Mouse (Mus musculus): ENCODE data around the gene Wfikkn2. TPM values are rescaled to one million over a fixed set of nuclear protein-coding genes. Genes with fewer than 3 reads are reported as not detected.

Gene Wfikkn2
- polyA plus RNA-seq (2014; fragmentation: Nextera tagmentation; extraction: Ambion mirVana), result 3.7 and 4.2 TPM in 2 replicates

DNA sequence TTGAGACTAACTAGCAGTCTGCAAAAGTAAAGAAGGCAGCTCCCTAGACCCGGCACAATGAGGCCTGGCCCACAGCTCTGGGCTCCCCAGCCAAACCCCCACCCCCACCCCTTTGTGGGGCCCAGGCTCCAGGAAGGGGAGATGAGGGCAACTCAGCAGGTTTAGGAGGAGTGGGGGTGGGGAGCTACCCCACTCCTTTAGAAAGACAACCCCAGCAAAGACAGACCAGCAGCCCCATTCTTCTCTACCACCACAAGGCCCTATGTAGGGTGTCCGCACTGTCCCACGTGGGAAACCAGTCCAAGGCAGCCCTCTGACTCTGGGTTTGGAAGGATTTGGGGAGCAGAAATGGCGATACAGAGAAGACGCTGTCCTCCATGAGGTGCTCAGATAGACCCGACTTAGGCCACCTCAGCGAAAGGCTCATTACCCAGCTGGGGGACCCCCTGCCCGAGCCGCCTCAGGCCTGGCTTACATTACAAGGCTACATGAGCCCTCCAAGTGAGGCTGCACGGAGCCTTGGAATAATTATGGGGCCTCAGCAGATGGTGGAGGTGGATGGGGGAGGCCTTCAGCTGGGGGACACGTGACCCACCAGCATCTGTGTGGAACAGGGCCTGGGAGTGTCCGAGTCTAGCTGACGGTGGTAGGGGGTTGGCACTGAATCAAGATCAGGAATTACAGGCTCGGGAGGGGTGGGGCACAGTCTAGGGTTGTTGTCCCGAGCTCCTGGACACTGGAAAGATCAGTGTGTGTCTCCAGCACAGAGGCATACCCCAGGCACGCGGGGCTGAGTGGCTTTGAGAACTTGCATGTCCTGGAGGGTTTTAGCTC is at the start of gene Wfikkn2:
TSS of gene Wfikkn2 (minus strand) at position 51 of the 834 bp plus-strand sequence.
- no peaks in the 10 kb centered on the region for H3K9me3 ChIP-seq (replicated peaks; ENCODE audit: control insufficient read depth, low read length)
- no peak within 1 kb of the TSS for H3K9ac ChIP-seq (ENCODE audit: low read length)
- H3K4me1 ChIP-seq (ENCODE audit: control insufficient read depth, insufficient read depth, low read length), result peaks cover 33% of the 10 kb centered on the region
- WGBS, result 36% methylated on average over 17 of the region's 17 CpGs
- H3K27ac ChIP-seq (ENCODE audit: low read depth, low read length), result peak within 1 kb of the TSS; percentile 62
- DNase-seq (ENCODE audit: low spot score) (peak; percentile 84), ATAC-seq (peak; percentile 92)
- no peak within 1 kb of the TSS for H3K4me3 ChIP-seq (ENCODE audit: low read depth, low read length)
- no peak within 1 kb of the TSS for H3K4me2 ChIP-seq (ENCODE audit: low read length)
- no peaks in the 10 kb centered on the region for H3K36me3 ChIP-seq (ENCODE audit: control insufficient read depth, insufficient read depth, low read length)
- no peaks in the 10 kb centered on the region for H3K27me3 ChIP-seq (replicated peaks; ENCODE audit: control insufficient read depth, insufficient read depth, low read length)

DNA sequence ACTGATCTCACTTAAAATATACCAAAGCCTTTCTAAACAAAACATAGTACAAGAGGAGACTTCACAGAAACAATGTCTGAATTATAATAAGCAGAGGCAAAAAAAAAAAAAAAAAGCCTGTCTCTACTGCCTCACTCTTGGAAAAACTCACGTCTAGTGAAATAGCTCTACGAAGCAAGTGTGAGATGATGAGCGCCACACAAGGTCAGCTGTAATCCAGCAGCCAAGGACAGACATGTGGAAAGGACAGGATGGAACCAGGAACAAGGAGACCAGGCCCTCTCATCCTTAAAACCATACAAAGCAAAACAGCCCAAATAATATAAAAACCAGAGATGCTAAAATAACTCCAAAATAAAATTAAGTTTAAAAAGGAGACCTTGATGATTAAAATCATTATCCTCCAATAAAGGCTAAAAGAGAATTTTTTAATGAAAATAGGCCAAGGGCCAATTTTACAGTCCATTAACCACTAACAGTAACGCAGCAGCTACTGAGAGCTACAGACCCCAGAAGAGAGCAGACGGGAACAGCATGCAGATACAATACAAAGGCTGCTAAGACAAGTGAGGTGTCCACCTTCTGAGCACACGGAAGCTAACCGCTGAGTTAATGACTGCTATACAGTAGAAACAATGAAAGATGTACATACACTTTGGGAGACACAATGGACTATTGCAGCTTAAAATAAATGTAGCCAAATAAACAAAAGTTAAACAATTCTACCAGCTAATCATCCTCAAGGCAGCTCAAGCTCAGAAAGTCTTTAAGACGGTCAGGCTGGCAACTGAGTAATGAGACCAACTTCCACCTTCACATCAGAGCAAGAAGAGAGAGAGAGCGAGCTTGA is 49.4 kb upstream of the Wfikkn2 start:
- peaks cover 87% of the 10 kb centered on the region for H3K36me3 ChIP-seq (ENCODE audit: control insufficient read depth, insufficient read depth, low read length)
- no peaks in the 10 kb centered on the region for H3K9me3 ChIP-seq (replicated peaks; ENCODE audit: control insufficient read depth, low read length)
- no peaks in the 10 kb centered on the region for H3K27me3 ChIP-seq (replicated peaks; ENCODE audit: control insufficient read depth, insufficient read depth, low read length)
- no peaks in the 10 kb centered on the region for H3K4me1 ChIP-seq (ENCODE audit: control insufficient read depth, insufficient read depth, low read length)
- DNase-seq (ENCODE audit: low spot score) (no peak), ATAC-seq (no peak)
- H3K4me2 ChIP-seq (ENCODE audit: low read length), result no peak overlapping the region
- H3K9ac ChIP-seq (ENCODE audit: low read length), result no peak overlapping the region
- 45% methylated on average over 9 of the region's 9 CpGs for WGBS
- no peak overlapping the region for H3K27ac ChIP-seq (ENCODE audit: low read depth, low read length)
- H3K4me3 ChIP-seq (ENCODE audit: low read depth, low read length), result no peak overlapping the region

DNA sequence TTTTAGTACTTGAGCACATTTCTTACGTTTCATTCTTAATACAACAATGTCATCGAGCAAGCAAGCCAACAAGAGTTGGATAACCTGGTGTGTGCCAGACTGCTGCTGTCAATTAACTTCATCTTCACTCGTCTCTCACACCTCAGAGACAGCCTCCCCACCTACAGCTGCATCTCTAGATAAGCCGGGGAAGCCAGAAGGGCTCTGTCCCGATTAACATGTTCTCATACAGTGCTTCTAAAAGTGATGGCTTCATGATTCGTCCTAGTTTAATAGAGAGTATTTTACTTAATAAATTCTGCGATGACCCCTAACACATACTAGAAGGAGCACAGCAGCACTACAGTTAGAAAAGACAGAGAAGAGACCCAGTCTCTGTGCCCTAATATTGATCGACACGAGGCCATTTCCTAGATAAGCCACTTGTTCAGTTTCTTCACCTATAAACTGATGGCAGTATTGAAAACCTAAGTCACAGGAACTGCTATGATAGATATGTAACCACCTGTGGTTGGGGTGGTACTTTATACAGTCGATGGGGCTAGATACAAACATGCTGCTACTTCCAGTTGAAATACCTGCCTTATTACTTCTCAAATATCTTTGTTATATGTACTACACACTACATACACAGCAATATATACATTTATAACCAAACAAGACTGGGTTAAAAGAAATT is 44.4 kb upstream of the Wfikkn2 start:
- H3K4me1 ChIP-seq (ENCODE audit: control insufficient read depth, insufficient read depth, low read length), result no peaks in the 10 kb centered on the region
- ATAC-seq (no peak), DNase-seq (ENCODE audit: low spot score) (no peak)
- peaks cover 87% of the 10 kb centered on the region for H3K36me3 ChIP-seq (ENCODE audit: control insufficient read depth, insufficient read depth, low read length)
- WGBS, result 90% methylated on average over 10 of the region's 10 CpGs
- no peak overlapping the region for H3K4me2 ChIP-seq (ENCODE audit: low read length)
- H3K27me3 ChIP-seq (replicated peaks; ENCODE audit: control insufficient read depth, insufficient read depth, low read length), result no peaks in the 10 kb centered on the region
- no peak overlapping the region for H3K4me3 ChIP-seq (ENCODE audit: low read depth, low read length)
- no peak overlapping the region for H3K9ac ChIP-seq (ENCODE audit: low read length)
- H3K9me3 ChIP-seq (replicated peaks; ENCODE audit: control insufficient read depth, low read length), result no peaks in the 10 kb centered on the region
- H3K27ac ChIP-seq (ENCODE audit: low read depth, low read length), result no peak overlapping the region

DNA sequence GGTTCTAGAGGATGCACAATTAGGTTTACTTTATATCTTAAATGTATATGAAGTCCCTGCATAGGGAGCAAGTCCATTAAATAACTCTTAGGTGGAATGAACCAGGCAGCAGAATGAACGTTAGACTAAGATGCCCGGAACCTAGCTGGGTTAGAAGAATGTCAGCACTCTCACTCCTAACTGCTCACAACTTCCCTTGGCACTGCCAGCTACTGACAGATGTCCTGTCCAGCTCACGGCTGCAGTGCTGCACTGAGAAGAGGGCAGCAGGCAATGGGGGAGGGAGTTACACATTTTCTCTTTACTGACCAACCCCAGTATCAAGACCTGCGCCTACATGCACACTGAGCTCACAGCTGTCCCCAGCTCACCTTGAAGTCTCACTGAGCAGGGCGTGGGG is 41.3 kb upstream of the Wfikkn2 start:
- Histone ChIP-seq H3K27ac (ENCODE audit: low read depth, low read length) (no peak overlapping the region), H3K9me3 (replicated peaks; ENCODE audit: control insufficient read depth, low read length) (no peaks in the 10 kb centered on the region), H3K4me2 (ENCODE audit: low read length) (no peak overlapping the region), H3K36me3 (ENCODE audit: control insufficient read depth, insufficient read depth, low read length) (peaks cover 77% of the 10 kb centered on the region), H3K27me3 (replicated peaks; ENCODE audit: control insufficient read depth, insufficient read depth, low read length) (no peaks in the 10 kb centered on the region), H3K4me3 (ENCODE audit: low read depth, low read length) (no peak overlapping the region), H3K9ac (ENCODE audit: low read length) (no peak overlapping the region), H3K4me1 (ENCODE audit: control insufficient read depth, insufficient read depth, low read length) (0 out of 2 replicates have a peak, but pooled peaks cover 4% of the 10 kb centered on the region)
- no peak for ATAC-seq
- DNase-seq (ENCODE audit: low spot score), result no peak
- 88% methylated on average over 5 of the region's 5 CpGs for WGBS

DNA sequence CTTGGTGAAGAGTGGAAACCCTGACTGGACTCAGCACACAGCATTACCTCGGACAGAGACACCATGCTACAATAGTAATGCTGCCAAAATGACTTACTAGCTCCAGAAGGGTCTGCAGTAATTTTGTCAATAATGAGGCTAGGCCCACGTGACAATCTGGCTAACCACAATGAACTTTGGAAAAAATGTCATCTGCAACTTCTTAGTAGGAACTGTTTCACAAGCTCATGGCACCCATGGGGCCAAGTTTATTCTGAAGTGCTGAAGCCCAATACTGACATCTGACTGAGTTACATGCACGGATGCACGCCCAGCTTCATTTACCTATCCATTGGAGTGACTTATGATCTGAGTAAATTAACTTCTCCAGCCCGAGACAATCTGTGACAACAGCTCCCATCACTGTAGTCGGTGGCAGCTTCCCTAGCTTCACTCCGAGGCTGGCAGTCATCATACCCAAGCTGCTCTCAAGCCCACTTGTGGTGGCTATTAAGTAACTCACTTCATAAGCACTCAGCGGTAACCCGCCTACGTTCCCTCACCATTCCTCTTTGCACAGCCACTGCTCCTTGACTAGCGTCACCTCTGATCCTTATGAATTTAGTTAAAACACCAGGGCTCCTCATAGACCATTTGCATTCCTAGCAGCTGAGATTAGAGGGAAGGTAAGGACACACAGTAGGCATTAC is 40.2 kb upstream of the Wfikkn2 start:
- Histone ChIP-seq H3K4me1 (ENCODE audit: control insufficient read depth, insufficient read depth, low read length) (0 out of 2 replicates have a peak, but pooled peaks cover 4% of the 10 kb centered on the region), H3K4me3 (ENCODE audit: low read depth, low read length) (no peak overlapping the region), H3K36me3 (ENCODE audit: control insufficient read depth, insufficient read depth, low read length) (peaks cover 68% of the 10 kb centered on the region), H3K9ac (ENCODE audit: low read length) (no peak overlapping the region), H3K27me3 (replicated peaks; ENCODE audit: control insufficient read depth, insufficient read depth, low read length) (no peaks in the 10 kb centered on the region), H3K27ac (ENCODE audit: low read depth, low read length) (no peak overlapping the region), H3K4me2 (ENCODE audit: low read length) (no peak overlapping the region), H3K9me3 (replicated peaks; ENCODE audit: control insufficient read depth, low read length) (no peaks in the 10 kb centered on the region)
- no peak for DNase-seq (ENCODE audit: low spot score)
- no peak for ATAC-seq
- 94% methylated on average over 11 of the region's 11 CpGs for WGBS

DNA sequence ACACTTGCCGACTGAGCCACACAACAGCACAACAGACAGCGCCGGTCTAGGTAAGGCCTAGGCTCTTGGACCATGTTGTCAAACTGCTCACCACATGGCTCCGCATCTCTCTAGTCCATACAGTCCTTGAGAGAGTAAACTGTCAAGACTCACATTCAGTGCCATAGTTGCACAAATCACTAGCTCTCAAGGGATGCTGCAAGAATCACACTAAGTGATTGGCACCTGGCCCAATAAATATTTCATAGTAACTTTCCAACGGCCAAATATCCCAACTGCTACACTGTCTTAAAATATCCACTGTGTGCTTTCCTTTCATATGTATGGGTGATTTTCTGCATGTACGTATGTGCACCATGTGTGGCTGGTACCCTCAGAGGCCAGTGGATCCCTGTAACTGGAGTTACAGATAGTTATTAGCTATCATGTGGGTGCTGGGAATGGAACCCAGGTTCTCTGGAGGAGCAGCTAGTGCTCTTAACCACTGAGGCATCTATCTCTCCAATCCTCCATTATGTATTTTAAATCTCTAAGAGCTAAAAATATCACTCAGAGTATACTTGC is 37.8 kb upstream of the Wfikkn2 start:
- ATAC-seq, result no peak
- H3K27ac ChIP-seq (ENCODE audit: low read depth, low read length), result no peak overlapping the region
- no peaks in the 10 kb centered on the region for H3K9me3 ChIP-seq (replicated peaks; ENCODE audit: control insufficient read depth, low read length)
- no peak overlapping the region for H3K4me2 ChIP-seq (ENCODE audit: low read length)
- 0 out of 2 replicates have a peak, but pooled peaks cover 4% of the 10 kb centered on the region for H3K4me1 ChIP-seq (ENCODE audit: control insufficient read depth, insufficient read depth, low read length)
- H3K36me3 ChIP-seq (ENCODE audit: control insufficient read depth, insufficient read depth, low read length), result peaks cover 45% of the 10 kb centered on the region
- no peaks in the 10 kb centered on the region for H3K27me3 ChIP-seq (replicated peaks; ENCODE audit: control insufficient read depth, insufficient read depth, low read length)
- DNase-seq (ENCODE audit: low spot score), result no peak
- WGBS, result 97% methylated on average over 6 of the region's 6 CpGs
- H3K4me3 ChIP-seq (ENCODE audit: low read depth, low read length), result no peak overlapping the region
- no peak overlapping the region for H3K9ac ChIP-seq (ENCODE audit: low read length)

DNA sequence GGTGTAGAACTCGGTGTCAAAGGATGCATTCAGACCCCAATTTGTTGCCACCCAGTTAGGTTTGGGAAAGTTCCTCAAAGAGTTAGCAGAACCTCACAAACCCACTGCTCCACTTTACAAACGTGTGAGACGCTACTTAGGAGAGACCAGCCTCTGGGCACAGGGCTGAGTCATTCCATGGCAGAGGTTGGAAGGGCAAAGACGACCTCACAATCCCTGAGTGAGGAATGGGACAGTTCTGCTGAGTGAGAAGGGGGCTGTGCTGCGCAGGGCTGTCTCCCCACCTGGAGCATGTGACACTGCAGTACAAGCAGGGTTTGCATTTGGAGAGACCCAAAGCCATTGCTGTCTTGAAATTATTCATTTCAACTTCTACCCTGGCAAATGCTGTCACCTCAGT is 36.5 kb upstream of the Wfikkn2 start:
- Histone ChIP-seq H3K9ac (ENCODE audit: low read length) (no peak overlapping the region), H3K9me3 (replicated peaks; ENCODE audit: control insufficient read depth, low read length) (no peaks in the 10 kb centered on the region), H3K4me2 (ENCODE audit: low read length) (no peak overlapping the region), H3K4me3 (ENCODE audit: low read depth, low read length) (no peak overlapping the region), H3K27me3 (replicated peaks; ENCODE audit: control insufficient read depth, insufficient read depth, low read length) (no peaks in the 10 kb centered on the region), H3K36me3 (ENCODE audit: control insufficient read depth, insufficient read depth, low read length) (peaks cover 33% of the 10 kb centered on the region), H3K27ac (ENCODE audit: low read depth, low read length) (no peak overlapping the region), H3K4me1 (ENCODE audit: control insufficient read depth, insufficient read depth, low read length) (0 out of 2 replicates have a peak, but pooled peaks cover 4% of the 10 kb centered on the region)
- DNase-seq (ENCODE audit: low spot score) (no peak), ATAC-seq (no peak)
- 65% methylated on average over 5 of the region's 5 CpGs for WGBS

Measured in forebrain, embryonic 14.5 days (tissue).